Mouse (Mus musculus): Measurements from ENCODE around the gene Son. TPM values are rescaled to one million over a fixed set of nuclear protein-coding genes. Genes with fewer than 3 reads are reported as not detected.

Gene Son
- 152 and 156 TPM in 2 replicates for polyA plus RNA-seq (2016; fragmentation: Nextera tagmentation; extraction: Ambion mirVana)

DNA sequence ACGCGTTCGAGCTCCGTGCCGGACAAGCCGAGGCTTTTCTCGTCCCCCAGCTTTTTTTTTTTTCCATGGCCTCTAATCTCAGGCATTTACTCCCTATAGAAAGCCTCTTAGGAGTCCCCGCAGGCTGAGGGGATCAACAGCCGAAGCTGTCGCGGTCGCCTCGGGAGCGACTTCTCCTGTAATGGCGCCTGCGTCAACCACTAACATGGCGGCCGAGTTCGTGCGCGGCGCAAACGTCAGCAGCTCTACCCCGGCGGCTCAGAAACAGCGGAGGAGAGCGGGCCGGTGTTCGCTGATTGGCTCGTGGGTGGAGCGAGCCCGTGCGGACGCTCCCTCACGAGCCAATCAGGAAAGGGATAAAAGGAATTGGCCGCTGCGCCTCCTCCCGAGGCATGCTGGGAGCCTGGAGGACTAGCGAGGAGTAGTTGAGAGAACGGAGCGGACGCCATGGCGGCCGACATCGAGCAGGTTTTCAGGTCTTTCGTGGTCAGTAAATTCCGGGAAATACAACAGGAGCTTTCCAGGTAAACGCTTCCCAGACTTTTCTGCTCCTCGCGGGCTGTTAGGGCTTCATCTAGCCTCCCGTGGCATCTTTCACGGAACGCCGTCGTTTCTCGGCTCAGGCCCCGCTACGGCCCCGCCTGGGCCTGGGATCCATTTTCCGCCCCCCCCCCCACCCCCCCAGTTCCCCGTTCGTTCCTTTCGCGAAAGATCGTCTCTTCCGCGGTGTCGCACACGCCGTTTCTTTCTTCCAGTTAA lies at the start of gene Son:
Gene Son (plus strand): TSS at position 46 of the 759 bp plus-strand sequence.
- peak within 1 kb of the TSS; percentile 87 for H3K4me2 ChIP-seq
- H3K9me3 ChIP-seq = no peaks in the 10 kb centered on the region
- H3K36me3 ChIP-seq = peaks cover 24% of the 10 kb centered on the region
- no peaks in the 10 kb centered on the region for H3K27me3 ChIP-seq
- peak within 1 kb of the TSS; percentile 97 for H3K27ac ChIP-seq
- H3K9ac ChIP-seq (replicated peaks) = peak within 1 kb of the TSS; percentile 90
- ATAC-seq (ENCODE audit: insufficient number of reproducible peaks, insufficient read depth, low FRiP score, low TSS enrichment, low read depth) = peak; percentile 90
- H3K4me3 ChIP-seq (replicated peaks) = peak within 1 kb of the TSS; percentile 77
- H3K4me1 ChIP-seq (replicated peaks) = peaks cover 7% of the 10 kb centered on the region
- WGBS = under 1% methylated on average over 68 of the region's 70 CpGs

DNA sequence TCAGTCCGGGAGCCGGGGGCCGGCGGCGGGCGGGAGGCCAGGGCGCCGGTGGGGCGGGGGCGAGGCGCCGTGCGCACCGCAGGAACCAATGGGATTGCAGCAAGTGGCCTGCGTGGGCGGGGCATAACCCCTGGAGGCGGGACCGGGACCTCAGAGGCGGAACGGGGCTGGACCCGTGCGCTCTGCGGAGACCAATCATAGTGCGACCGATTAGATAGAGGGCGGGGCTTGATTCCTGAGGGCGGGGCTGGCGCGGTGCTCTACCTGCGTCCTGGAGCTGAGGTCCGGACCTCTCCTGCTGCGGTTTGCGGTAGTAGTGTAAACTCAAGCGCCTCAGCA lies 49.7 kb upstream of the Son start, which contains the start of gene Tmem50b:
Gene Tmem50b (minus strand): TSS at position 129 of the 339 bp plus-strand sequence.
- peaks cover 15% of the 10 kb centered on the region; the same call in 1 of the 2 replicates for H3K4me1 ChIP-seq (replicated peaks)
- H3K36me3 ChIP-seq = peaks cover 7% of the 10 kb centered on the region
- 0 out of 2 replicates have a peak within 1 kb of the TSS, but pooled peaks have one; percentile 35 for H3K27ac ChIP-seq
- no peaks in the 10 kb centered on the region for H3K9me3 ChIP-seq
- peak within 1 kb of the TSS; percentile 80 for H3K9ac ChIP-seq (replicated peaks)
- under 1% methylated on average over 34 of the region's 34 CpGs for WGBS
- ATAC-seq (ENCODE audit: insufficient number of reproducible peaks, insufficient read depth, low FRiP score, low TSS enrichment, low read depth) = peak; percentile 98
- peak within 1 kb of the TSS; percentile 83 for H3K4me3 ChIP-seq (replicated peaks)
- H3K27me3 ChIP-seq = peaks cover 17% of the 10 kb centered on the region
- H3K4me2 ChIP-seq = peak within 1 kb of the TSS; percentile 95

DNA sequence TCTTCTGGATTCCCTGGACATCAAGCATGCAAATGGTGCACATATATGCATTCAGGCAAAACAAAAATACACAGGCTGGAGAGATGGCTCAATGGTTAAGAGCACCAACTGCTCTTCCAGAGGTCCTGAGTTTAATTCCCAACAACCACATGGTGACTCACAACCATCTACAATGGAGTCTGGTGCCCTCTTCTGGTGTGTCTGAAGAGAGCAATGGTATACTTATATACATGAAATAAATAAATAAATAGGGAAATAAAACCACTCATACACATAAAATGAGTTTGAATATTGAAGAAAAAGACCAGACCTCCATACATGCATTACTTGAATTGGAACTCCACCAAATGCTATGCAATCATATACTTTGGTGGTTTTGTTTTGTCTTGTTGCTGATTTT lies 48.1 kb upstream of the Son start:
- Histone ChIP-seq H3K4me2 (no peak overlapping the region), H3K27me3 (peaks cover 17% of the 10 kb centered on the region), H3K27ac (no peak overlapping the region), H3K9me3 (no peaks in the 10 kb centered on the region), H3K36me3 (peaks cover 5% of the 10 kb centered on the region; the same call in 1 of the 2 replicates), H3K4me3 (replicated peaks) (no peak overlapping the region), H3K9ac (replicated peaks) (no peak overlapping the region), H3K4me1 (replicated peaks) (peaks cover 15% of the 10 kb centered on the region; the same call in 1 of the 2 replicates)
- ATAC-seq (ENCODE audit: insufficient number of reproducible peaks, insufficient read depth, low FRiP score, low TSS enrichment, low read depth) = no peak

DNA sequence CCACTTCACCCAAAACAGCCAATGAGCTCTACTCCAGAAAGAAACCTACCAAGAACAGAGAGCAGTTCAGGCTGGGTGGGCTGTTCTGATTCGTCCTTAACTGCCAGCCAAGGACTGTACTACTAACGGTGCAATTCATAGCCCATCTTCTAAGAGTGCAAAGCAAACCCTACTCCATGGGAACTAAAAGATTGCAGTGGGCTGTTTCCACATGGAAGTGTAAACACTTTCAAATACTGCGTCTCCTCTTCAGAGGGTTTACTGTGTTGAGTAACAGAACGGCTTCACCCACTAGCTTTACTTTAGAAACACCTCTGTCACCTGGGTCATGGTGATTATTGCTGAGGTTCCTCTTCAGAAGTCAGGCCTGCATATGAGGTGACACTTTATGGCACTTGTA lies 46.2 kb upstream of the Son start:
- Histone ChIP-seq H3K4me2 (no peak overlapping the region), H3K36me3 (no peaks in the 10 kb centered on the region), H3K27me3 (peaks cover 11% of the 10 kb centered on the region; the same call in 1 of the 2 replicates), H3K9ac (replicated peaks) (no peak overlapping the region), H3K9me3 (no peaks in the 10 kb centered on the region), H3K4me3 (replicated peaks) (no peak overlapping the region), H3K4me1 (replicated peaks) (peaks cover 15% of the 10 kb centered on the region; the same call in 1 of the 2 replicates), H3K27ac (no peak overlapping the region)
- ATAC-seq (ENCODE audit: insufficient number of reproducible peaks, insufficient read depth, low FRiP score, low TSS enrichment, low read depth) = no peak
- WGBS = 29% methylated on average over 4 of the region's 4 CpGs

DNA sequence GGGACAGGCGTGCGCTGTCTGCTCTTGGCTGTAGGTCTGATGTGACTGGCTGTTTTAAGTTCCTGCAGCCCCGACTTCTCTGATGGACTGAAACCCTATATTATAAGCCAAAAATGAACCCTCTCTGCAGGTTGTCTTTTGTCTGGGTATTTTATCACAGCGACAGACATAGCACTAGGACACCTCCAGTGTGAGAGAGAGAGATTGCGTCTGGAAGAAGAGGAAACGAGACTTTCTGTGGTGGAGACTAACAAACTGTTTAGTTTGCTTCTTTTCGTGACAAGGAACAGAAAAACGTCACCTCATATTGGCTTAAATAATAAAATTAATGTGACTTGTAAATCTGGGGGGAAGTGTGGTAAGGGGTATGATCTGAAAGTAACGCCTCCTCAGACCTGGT lies 45.6 kb upstream of the Son start:
- Histone ChIP-seq H3K27me3 (peaks cover 11% of the 10 kb centered on the region; the same call in 1 of the 2 replicates), H3K9ac (replicated peaks) (no peak overlapping the region), H3K27ac (no peak overlapping the region), H3K36me3 (no peaks in the 10 kb centered on the region), H3K9me3 (no peaks in the 10 kb centered on the region), H3K4me3 (replicated peaks) (no peak overlapping the region), H3K4me1 (replicated peaks) (peaks cover 10% of the 10 kb centered on the region; the same call in 1 of the 2 replicates), H3K4me2 (no peak overlapping the region)
- ATAC-seq (ENCODE audit: insufficient number of reproducible peaks, insufficient read depth, low FRiP score, low TSS enrichment, low read depth) = no peak
- WGBS = 39% methylated on average over 9 of the region's 9 CpGs

DNA sequence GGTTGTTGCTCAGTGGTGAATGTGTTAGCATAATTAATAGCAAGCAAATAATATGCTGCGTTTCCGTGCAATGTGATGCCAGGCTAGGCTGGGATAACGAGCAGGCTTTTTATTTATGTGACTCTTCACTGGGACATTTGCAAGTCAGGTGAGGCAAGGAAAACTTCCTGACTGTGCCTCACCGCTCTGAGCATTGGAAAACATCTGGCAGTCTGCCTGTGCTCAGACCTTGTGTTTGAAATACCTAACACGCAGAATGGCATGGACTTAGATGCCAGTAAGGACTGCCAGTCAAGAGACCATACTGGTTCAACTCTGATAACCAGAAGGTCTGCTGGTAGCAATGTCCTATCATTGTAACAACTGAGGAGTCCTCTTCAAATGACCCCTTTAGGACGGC lies 42.1 kb upstream of the Son start:
- H3K4me1 ChIP-seq (replicated peaks) = 0 out of 2 replicates have a peak, but pooled peaks cover 6% of the 10 kb centered on the region
- H3K9me3 ChIP-seq = no peaks in the 10 kb centered on the region
- H3K27me3 ChIP-seq = no peaks in the 10 kb centered on the region
- no peaks in the 10 kb centered on the region for H3K36me3 ChIP-seq
- 63% methylated on average over 6 of the region's 6 CpGs for WGBS
- ATAC-seq (ENCODE audit: insufficient number of reproducible peaks, insufficient read depth, low FRiP score, low TSS enrichment, low read depth) = no peak
- H3K27ac ChIP-seq = no peak overlapping the region
- H3K4me3 ChIP-seq (replicated peaks) = no peak overlapping the region
- H3K4me2 ChIP-seq = no peak overlapping the region
- no peak overlapping the region for H3K9ac ChIP-seq (replicated peaks)

DNA sequence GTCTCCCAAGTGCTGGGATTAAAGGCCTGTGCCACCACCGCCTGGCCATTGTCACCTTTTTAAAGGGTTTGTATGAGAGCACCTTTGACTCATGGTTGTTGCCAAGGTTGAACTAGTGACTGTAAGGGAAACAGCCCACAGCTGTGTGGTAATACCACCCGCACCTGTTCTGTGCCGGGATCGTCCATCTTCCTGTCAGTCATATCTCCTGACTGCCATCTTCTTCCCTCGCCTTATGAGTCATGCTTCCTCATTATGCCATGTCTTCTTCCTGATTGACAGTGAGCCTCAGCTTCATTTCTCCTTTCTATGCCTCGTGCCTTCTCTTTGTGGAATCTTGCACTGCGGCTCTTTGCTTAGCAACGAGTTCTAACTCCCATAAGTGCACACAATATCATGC lies 40.3 kb upstream of the Son start:
- H3K4me2 ChIP-seq = no peak overlapping the region
- H3K27ac ChIP-seq = no peak overlapping the region
- ATAC-seq (ENCODE audit: insufficient number of reproducible peaks, insufficient read depth, low FRiP score, low TSS enrichment, low read depth) = no peak
- no peaks in the 10 kb centered on the region for H3K27me3 ChIP-seq
- no peak overlapping the region for H3K4me3 ChIP-seq (replicated peaks)
- no peaks in the 10 kb centered on the region for H3K4me1 ChIP-seq (replicated peaks)
- no peaks in the 10 kb centered on the region for H3K36me3 ChIP-seq
- 90% methylated on average over 8 of the region's 8 CpGs for WGBS
- H3K9ac ChIP-seq (replicated peaks) = no peak overlapping the region
- no peaks in the 10 kb centered on the region for H3K9me3 ChIP-seq

DNA sequence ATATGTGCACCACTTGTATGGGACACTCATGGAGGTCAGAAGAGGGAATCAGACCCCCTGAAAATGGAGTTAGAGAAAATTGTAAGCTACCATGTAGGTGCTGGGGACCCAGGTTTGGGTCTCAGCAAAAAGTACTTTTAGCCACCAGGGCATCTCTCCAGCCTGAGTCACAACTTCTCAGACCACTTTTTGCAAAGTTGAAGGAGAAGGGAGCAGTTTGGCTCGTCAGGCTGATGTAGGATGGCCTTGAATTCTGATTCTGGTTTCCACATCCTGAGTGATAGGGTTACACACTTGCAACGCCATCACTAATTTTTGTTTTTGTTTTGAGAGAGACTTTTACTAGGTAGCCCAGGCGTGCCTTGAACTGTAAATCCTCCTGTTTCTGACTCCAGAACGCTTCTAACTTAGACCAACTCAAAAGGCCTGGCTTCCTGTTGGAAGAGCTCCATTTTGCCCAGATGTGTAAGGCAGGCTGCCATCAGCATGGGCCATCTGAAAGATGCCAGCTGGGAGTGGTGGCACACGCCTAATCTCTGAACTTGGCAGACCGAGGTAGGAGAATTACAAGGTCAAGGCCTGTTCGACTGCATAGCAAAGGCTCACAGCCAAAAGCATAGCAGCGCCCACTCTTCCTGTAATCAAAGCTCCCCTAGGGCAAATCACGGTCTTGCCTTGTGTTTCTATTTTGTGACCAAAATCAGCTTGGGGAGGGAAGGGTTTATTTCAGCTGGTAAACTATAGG lies 37.6 kb upstream of the Son start:
- 74% methylated on average over 9 of the region's 9 CpGs for WGBS
- no peak overlapping the region for H3K9ac ChIP-seq (replicated peaks)
- H3K27me3 ChIP-seq = no peaks in the 10 kb centered on the region
- no peak for ATAC-seq (ENCODE audit: insufficient number of reproducible peaks, insufficient read depth, low FRiP score, low TSS enrichment, low read depth)
- H3K36me3 ChIP-seq = no peaks in the 10 kb centered on the region
- H3K4me2 ChIP-seq = no peak overlapping the region
- no peak overlapping the region for H3K4me3 ChIP-seq (replicated peaks)
- no peaks in the 10 kb centered on the region for H3K4me1 ChIP-seq (replicated peaks)
- no peaks in the 10 kb centered on the region for H3K9me3 ChIP-seq
- H3K27ac ChIP-seq = no peak overlapping the region

DNA sequence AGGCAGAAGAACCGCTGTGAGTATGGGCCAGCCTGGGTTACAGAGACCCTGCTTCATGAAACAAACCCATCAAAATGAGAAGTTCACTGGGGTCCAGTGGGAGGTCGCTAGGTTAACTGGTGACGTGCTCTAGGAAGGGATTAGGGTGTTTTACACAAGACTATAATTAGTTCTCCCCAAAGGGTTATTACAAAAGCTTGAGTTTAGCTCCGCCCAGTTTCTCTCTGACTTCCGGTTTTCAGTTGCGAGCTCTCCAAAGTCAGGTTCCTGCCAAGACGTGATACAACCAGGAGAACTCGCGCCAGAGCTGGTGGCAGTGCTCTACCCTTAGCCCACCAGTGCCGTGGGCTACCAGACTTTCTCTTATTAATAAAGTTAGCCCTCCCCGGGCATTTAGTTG lies 36.1 kb upstream of the Son start:
- H3K4me1 ChIP-seq (replicated peaks) = no peaks in the 10 kb centered on the region
- H3K36me3 ChIP-seq = no peaks in the 10 kb centered on the region
- no peak overlapping the region for H3K9ac ChIP-seq (replicated peaks)
- no peak overlapping the region for H3K27ac ChIP-seq
- no peak for ATAC-seq (ENCODE audit: insufficient number of reproducible peaks, insufficient read depth, low FRiP score, low TSS enrichment, low read depth)
- H3K4me2 ChIP-seq = no peak overlapping the region
- no peak overlapping the region for H3K4me3 ChIP-seq (replicated peaks)
- H3K9me3 ChIP-seq = no peaks in the 10 kb centered on the region
- no peaks in the 10 kb centered on the region for H3K27me3 ChIP-seq
- WGBS = 70% methylated on average over 11 of the region's 11 CpGs

DNA sequence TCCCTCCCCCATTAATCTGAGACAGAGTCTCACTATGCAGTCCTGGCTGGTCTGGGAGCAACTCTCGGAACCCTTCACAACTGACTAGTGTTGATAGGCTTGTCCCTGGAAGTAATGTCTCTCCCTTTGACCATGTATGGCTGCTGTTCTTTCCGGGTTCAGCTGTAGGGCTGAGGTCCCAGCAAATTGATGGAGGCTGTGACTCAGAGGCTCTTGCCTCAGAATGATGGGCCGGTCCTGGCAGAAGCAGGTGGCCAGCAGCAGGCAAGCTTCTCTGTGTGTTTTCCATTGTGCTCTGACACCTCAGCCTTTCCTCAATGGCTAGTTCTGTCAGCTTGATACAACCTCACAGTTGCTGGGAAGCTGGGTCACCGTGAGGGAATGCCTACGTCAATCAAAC lies 34.8 kb upstream of the Son start:
- WGBS = 72% methylated on average over 5 of the region's 5 CpGs
- ATAC-seq (ENCODE audit: insufficient number of reproducible peaks, insufficient read depth, low FRiP score, low TSS enrichment, low read depth) = no peak
- H3K9me3 ChIP-seq = no peaks in the 10 kb centered on the region
- H3K4me1 ChIP-seq (replicated peaks) = no peaks in the 10 kb centered on the region
- no peaks in the 10 kb centered on the region for H3K36me3 ChIP-seq
- H3K9ac ChIP-seq (replicated peaks) = no peak overlapping the region
- no peak overlapping the region for H3K4me2 ChIP-seq
- H3K27ac ChIP-seq = no peak overlapping the region
- no peaks in the 10 kb centered on the region for H3K27me3 ChIP-seq
- no peak overlapping the region for H3K4me3 ChIP-seq (replicated peaks)

DNA sequence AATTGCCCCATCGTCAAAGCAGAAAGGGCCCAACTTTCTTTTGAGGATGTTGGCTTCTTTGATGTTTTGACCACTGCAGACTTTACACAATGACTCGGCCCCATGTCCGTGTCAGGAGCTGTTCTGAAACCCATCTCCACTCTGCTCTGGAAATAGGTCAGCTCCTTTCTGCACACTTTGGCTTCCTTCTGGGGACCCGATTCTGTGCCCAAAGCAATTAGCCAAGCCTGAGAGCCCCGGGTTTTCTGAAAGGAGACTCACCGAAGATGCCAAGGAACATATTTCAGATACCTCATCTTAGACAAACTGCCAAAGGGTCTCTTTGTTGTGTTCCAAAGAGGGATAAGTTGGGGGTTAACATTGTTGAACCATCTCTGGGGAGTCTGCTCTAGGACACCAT lies 32.8 kb upstream of the Son start:
- ATAC-seq (ENCODE audit: insufficient number of reproducible peaks, insufficient read depth, low FRiP score, low TSS enrichment, low read depth) = no peak
- WGBS = 89% methylated on average over 6 of the region's 6 CpGs
- H3K36me3 ChIP-seq = no peaks in the 10 kb centered on the region

More for the DNA sequence above, 32.8 kb upstream of the Son start:
- Histone ChIP-seq H3K27me3 (0 out of 2 replicates have a peak, but pooled peaks cover 3% of the 10 kb centered on the region), H3K4me3 (replicated peaks) (no peak overlapping the region), H3K9me3 (no peaks in the 10 kb centered on the region), H3K9ac (replicated peaks) (no peak overlapping the region), H3K27ac (no peak overlapping the region), H3K4me2 (no peak overlapping the region), H3K4me1 (replicated peaks) (no peaks in the 10 kb centered on the region)
